Mouse (Mus musculus) heart, embryonic 15.5 days (tissue): Measurements from ENCODE around the gene Vamp1. TPM values are rescaled to one million over a fixed set of nuclear protein-coding genes. Genes with fewer than 3 reads are reported as not detected.

ENCODE experiments used
- ATAC-seq: fragments of 200-750 bp; cut with Nextera tagmentation; replicated peaks from 2 replicates; pipeline ENCODE4 v1.8.0; 2017; ENCODE audit warnings: low read depth, moderate TSS enrichment; ENCODE audit not compliant: insufficient number of reproducible peaks, insufficient read depth, low FRiP score
- H3K27ac ChIP-seq: fragments of 300-500 bp; sonication (generic); 2 replicates; pipeline ENCODE4 v1.5.1; 2015; ENCODE audit warnings: mild to moderate bottlenecking, inconsistent platforms
- H3K27me3 ChIP-seq: fragments of 300-500 bp; sonication (generic); 2 replicates; pipeline ENCODE4 v1.6.1; 2015; ENCODE audit warnings: inconsistent platforms
- H3K36me3 ChIP-seq: fragments of 300-500 bp; sonication (generic); 2 replicates; pipeline ENCODE4 v1.6.1; 2015; ENCODE audit warnings: mild to moderate bottlenecking, inconsistent platforms
- H3K4me1 ChIP-seq: fragments of 300-500 bp; sonication (generic); replicated peaks from 2 replicates; pipeline ENCODE4 v1.6.1; 2015; ENCODE audit warnings: inconsistent platforms
- H3K4me2 ChIP-seq: fragments of 300-500 bp; sonication (generic); 2 replicates; pipeline ENCODE4 v1.6.1; 2015; ENCODE audit warnings: inconsistent platforms, mild to moderate bottlenecking, moderate library complexity
- H3K4me3 ChIP-seq: fragments of 300-500 bp; sonication (generic); 2 replicates; pipeline ENCODE4 v1.5.1; 2015; ENCODE audit warnings: mild to moderate bottlenecking, inconsistent platforms
- H3K9ac ChIP-seq: fragments of 300-500 bp; sonication (generic); 2 replicates; pipeline ENCODE4 v1.6.1; 2015; ENCODE audit warnings: mild to moderate bottlenecking, inconsistent platforms
- H3K9me3 ChIP-seq: fragments of 300-500 bp; sonication (generic); replicated peaks from 2 replicates; pipeline ENCODE4 v1.6.1; 2016; ENCODE audit warnings: inconsistent platforms
- WGBS: fragments of 180-500 bp; shearing (Covaris S2); methylation state at CpG from one replicate; pipeline ENCODE4 v1.1.7; 2015; ENCODE audit warnings: mixed read lengths; 5-methylcytosine and 5-hydroxymethylcytosine counted together
- polyA plus RNA-seq: library from polyadenylated mRNA; unstranded; fragments of >200 nt; fragmentation: Nextera tagmentation; extraction: Ambion mirVana; gene quantifications from 2 replicates; pipeline ENCODE4 v1.2.1, GENCODE M21; 2015

The Vamp1 gene
- polyA plus RNA-seq, 1 experiment from 2014 or later = 5.3 TPM

- peaks cover 14% of the 10 kb centered on the region for H3K4me1 ChIP-seq
- H3K9me3 ChIP-seq = no peaks in the 10 kb centered on the region
- 64% methylated on average over 6 of the region's 6 CpGs for whole genome bisulfite sequencing
- peaks cover 13% of the 10 kb centered on the region; the same call in 1 of the 2 replicates for H3K27me3 ChIP-seq
- no peaks in the 10 kb centered on the region for H3K36me3 ChIP-seq
- no peak overlapping the region for H3K4me2 ChIP-seq
- H3K27ac ChIP-seq = no peak overlapping the region
- no peak for ATAC-seq
- H3K4me3 ChIP-seq = no peak overlapping the region
- no peak overlapping the region for H3K9ac ChIP-seq
Measured at GRCm38 (mm10) chr6:125213129-125213528, 2.2 kb upstream of the Vamp1 start.

- no peak overlapping the region for H3K4me2 ChIP-seq
- no peaks in the 10 kb centered on the region for H3K9me3 ChIP-seq
- 72% methylated on average over 6 of the region's 6 CpGs for WGBS
- no peak overlapping the region for H3K9ac ChIP-seq
- H3K4me1 ChIP-seq = peaks cover 14% of the 10 kb centered on the region
- no peak overlapping the region for H3K27ac ChIP-seq
- H3K36me3 ChIP-seq = no peaks in the 10 kb centered on the region
- no peak overlapping the region for H3K4me3 ChIP-seq
- no peak for ATAC-seq
- H3K27me3 ChIP-seq = peaks cover 13% of the 10 kb centered on the region; the same call in 1 of the 2 replicates
Measured at GRCm38 (mm10) chr6:125213715-125214114, 1.6 kb upstream of the Vamp1 start.

- 67% methylated on average over 2 of the region's 2 CpGs for WGBS
- Histone ChIP-seq H3K9ac (no peak overlapping the region), H3K4me1 (peaks cover 14% of the 10 kb centered on the region), H3K9me3 (no peaks in the 10 kb centered on the region), H3K4me2 (peak overlapping the region; percentile 94; the same call in 1 of the 2 replicates), H3K4me3 (no peak overlapping the region), H3K27ac (no peak overlapping the region), H3K36me3 (no peaks in the 10 kb centered on the region), H3K27me3 (peaks cover 11% of the 10 kb centered on the region; the same call in 1 of the 2 replicates)
- no peak for ATAC-seq
Measured at GRCm38 (mm10) chr6:125216898-125217297, 1.5 kb downstream of the Vamp1 start.

GRCm38 (mm10) chr6:125217899-125218298 lies 2.5 kb downstream of the Vamp1 start:
- H3K27me3 ChIP-seq = peaks cover 7% of the 10 kb centered on the region; the same call in 1 of the 2 replicates

GRCm38 (mm10) chr6:125218963-125219362 lies 3.6 kb downstream of the Vamp1 start:
- no peaks in the 10 kb centered on the region for H3K36me3 ChIP-seq
- no peaks in the 10 kb centered on the region for H3K9me3 ChIP-seq
- 66% methylated on average over 4 of the region's 4 CpGs for WGBS
- H3K9ac ChIP-seq = no peak overlapping the region
- no peak overlapping the region for H3K4me2 ChIP-seq
- H3K4me1 ChIP-seq = peaks cover 17% of the 10 kb centered on the region
- no peaks in the 10 kb centered on the region for H3K27me3 ChIP-seq
- H3K4me3 ChIP-seq = no peak overlapping the region
- ATAC-seq = no peak
- no peak overlapping the region for H3K27ac ChIP-seq

More at GRCm38 (mm10) chr6:125217899-125218298, 2.5 kb downstream of the Vamp1 start:
- no peak overlapping the region for H3K4me2 ChIP-seq
- WGBS = 79% methylated on average over 11 of the region's 11 CpGs
- H3K9ac ChIP-seq = no peak overlapping the region
- no peaks in the 10 kb centered on the region for H3K9me3 ChIP-seq
- no peaks in the 10 kb centered on the region for H3K36me3 ChIP-seq
- no peak overlapping the region for H3K4me3 ChIP-seq
- H3K27ac ChIP-seq = no peak overlapping the region
- no peak for ATAC-seq
- H3K4me1 ChIP-seq = peaks cover 17% of the 10 kb centered on the region

- no peaks in the 10 kb centered on the region for H3K27me3 ChIP-seq
- peaks cover 11% of the 10 kb centered on the region for H3K4me1 ChIP-seq
- H3K4me3 ChIP-seq = no peak overlapping the region
- peak overlapping the region; percentile 15; the same call in 1 of the 2 replicates for H3K27ac ChIP-seq
- 87% methylated on average over 20 of the region's 20 CpGs for WGBS
- no peak overlapping the region for H3K4me2 ChIP-seq
- ATAC-seq = no peak
- H3K36me3 ChIP-seq = 0 out of 2 replicates have a peak, but pooled peaks cover 3% of the 10 kb centered on the region
- no peaks in the 10 kb centered on the region for H3K9me3 ChIP-seq
- H3K9ac ChIP-seq = no peak overlapping the region
Measured at GRCm38 (mm10) chr6:125221115-125221745, 5.9 kb downstream of the Vamp1 start.

GRCm38 (mm10) chr6:125222146-125222545 lies 6.8 kb downstream of the Vamp1 start:
- 31% methylated on average over 2 of the region's 2 CpGs for whole genome bisulfite sequencing
- Histone ChIP-seq H3K4me3 (no peak overlapping the region), H3K9me3 (no peaks in the 10 kb centered on the region), H3K4me1 (0 out of 2 replicates have a peak, but pooled peaks cover 3% of the 10 kb centered on the region), H3K4me2 (no peak overlapping the region), H3K9ac (no peak overlapping the region), H3K36me3 (0 out of 2 replicates have a peak, but pooled peaks cover 3% of the 10 kb centered on the region), H3K27ac (no peak overlapping the region), H3K27me3 (no peaks in the 10 kb centered on the region)
- no peak; the same call in 1 of the 2 replicates for ATAC-seq

- WGBS = 77% methylated on average over 3 of the region's 3 CpGs
- Histone ChIP-seq H3K4me2 (no peak overlapping the region), H3K9ac (no peak overlapping the region), H3K27me3 (no peaks in the 10 kb centered on the region), H3K4me3 (no peak overlapping the region), H3K4me1 (0 out of 2 replicates have a peak, but pooled peaks cover 2% of the 10 kb centered on the region), H3K9me3 (no peaks in the 10 kb centered on the region), H3K36me3 (0 out of 2 replicates have a peak, but pooled peaks cover 3% of the 10 kb centered on the region), H3K27ac (no peak overlapping the region)
- no peak for ATAC-seq
Measured at GRCm38 (mm10) chr6:125222577-125222976, 7.2 kb downstream of the Vamp1 start.

- no peaks in the 10 kb centered on the region for H3K27me3 ChIP-seq
- H3K9ac ChIP-seq = no peak overlapping the region
- H3K27ac ChIP-seq = no peak overlapping the region
- H3K36me3 ChIP-seq = 0 out of 2 replicates have a peak, but pooled peaks cover 3% of the 10 kb centered on the region
- peaks cover 5% of the 10 kb centered on the region for H3K4me1 ChIP-seq
- H3K4me3 ChIP-seq = no peak overlapping the region
- ATAC-seq = no peak
- no peaks in the 10 kb centered on the region for H3K9me3 ChIP-seq
- H3K4me2 ChIP-seq = no peak overlapping the region
- 80% methylated on average over 5 of the region's 5 CpGs for WGBS
Measured at GRCm38 (mm10) chr6:125225518-125226115, 10.3 kb downstream of the Vamp1 start.

- no peak for ATAC-seq
- Histone ChIP-seq H3K4me2 (peak overlapping the region; percentile 95), H3K4me3 (peak overlapping the region; percentile 70), H3K4me1 (peaks cover 34% of the 10 kb centered on the region), H3K9ac (peak overlapping the region; percentile 20; the same call in 1 of the 2 replicates), H3K27me3 (no peaks in the 10 kb centered on the region), H3K36me3 (no peaks in the 10 kb centered on the region), H3K9me3 (no peaks in the 10 kb centered on the region), H3K27ac (no peak overlapping the region)
- WGBS = 64% methylated on average over 9 of the region's 9 CpGs
Measured at GRCm38 (mm10) chr6:125230571-125230970, 15.2 kb downstream of the Vamp1 start.

GRCm38 (mm10) chr6:125231117-125232044 lies 16.0 kb downstream of the Vamp1 start, which contains the start of gene Tapbpl:
TSS of gene Tapbpl (minus strand) at chr6:125231860.
- peak; percentile 62 for ATAC-seq
- peak within 1 kb of the TSS; percentile 89 for H3K27ac ChIP-seq
- under 1% methylated on average over 16 of the region's 16 CpGs for WGBS
- peak within 1 kb of the TSS; percentile 85 for H3K9ac ChIP-seq
- H3K36me3 ChIP-seq = no peaks in the 10 kb centered on the region
- H3K27me3 ChIP-seq = no peaks in the 10 kb centered on the region
- peaks cover 34% of the 10 kb centered on the region for H3K4me1 ChIP-seq
- H3K4me3 ChIP-seq = peak within 1 kb of the TSS; percentile 70
- H3K9me3 ChIP-seq = no peaks in the 10 kb centered on the region
- peak within 1 kb of the TSS; percentile 95 for H3K4me2 ChIP-seq
